Mouse (Mus musculus) liver, embryonic 16.5 days (tissue): ENCODE measurements around the gene Wdr37. TPM values are rescaled to one million over a fixed set of nuclear protein-coding genes. Genes with fewer than 3 reads are reported as not detected.

Experiments used
- ATAC-seq: fragments of 200-750 bp; cut with Nextera tagmentation; 2 replicates; pipeline ENCODE4 v1.8.0; 2017; ENCODE audit warnings: low read depth, mild to moderate bottlenecking, moderate number of reproducible peaks, moderate library complexity
- H3K27ac ChIP-seq: fragments of 300-500 bp; sonication (generic); 2 replicates; pipeline ENCODE4 v1.5.1; 2014; ENCODE audit warnings: mild to moderate bottlenecking, low read length
- H3K27me3 ChIP-seq: fragments of 300-500 bp; sonication (generic); 2 replicates; pipeline ENCODE4 v1.6.1; 2014; ENCODE audit warnings: low read depth, low read length, mixed read lengths; ENCODE audit not compliant: control insufficient read depth, insufficient read depth
- H3K36me3 ChIP-seq: fragments of 300-500 bp; sonication (generic); 2 replicates; pipeline ENCODE4 v1.6.1; 2014; ENCODE audit warnings: mild to moderate bottlenecking; ENCODE audit not compliant: control insufficient read depth, insufficient read depth
- H3K4me1 ChIP-seq: fragments of 300-500 bp; sonication (generic); 2 replicates; pipeline ENCODE4 v1.6.1; 2014; ENCODE audit warnings: low read depth, low read length, mixed read lengths; ENCODE audit not compliant: control insufficient read depth
- H3K4me2 ChIP-seq: fragments of 300-500 bp; sonication (generic); 2 replicates; pipeline ENCODE4 v1.6.1; 2014; ENCODE audit warnings: low read depth, low read length, mixed read lengths
- H3K4me3 ChIP-seq: fragments of 300-500 bp; sonication (generic); 2 replicates; pipeline ENCODE4 v1.5.1; 2014; ENCODE audit warnings: low read depth, mild to moderate bottlenecking, low read length
- H3K9ac ChIP-seq: fragments of 300-500 bp; sonication (generic); 2 replicates; pipeline ENCODE4 v1.6.1; 2014; ENCODE audit warnings: low read depth, low read length
- H3K9me3 ChIP-seq: fragments of 300-500 bp; sonication (generic); replicated peaks from 2 replicates; pipeline ENCODE4 v1.6.1; 2016; ENCODE audit warnings: low read length; ENCODE audit not compliant: control insufficient read depth
- WGBS: fragments of 180-500 bp; shearing (Covaris S2); extraction: QIAGEN DNeasy Blood & Tissue Kit; methylation state at CpG from one replicate; pipeline ENCODE4 v1.1.7; 2014; ENCODE audit not compliant: insufficient replicate concordance; 5-methylcytosine and 5-hydroxymethylcytosine counted together
- polyA plus RNA-seq: library from polyadenylated mRNA; unstranded; fragments of >200 nt; fragmentation: Nextera tagmentation; extraction: Ambion mirVana; gene quantifications from 2 replicates; pipeline ENCODE4 v1.2.1, GENCODE M21; 2015

Gene Wdr37
- polyA plus RNA-seq, 1 experiment from 2014 or later = 6.8 TPM

- H3K4me1 ChIP-seq = peaks cover 15% of the 10 kb centered on the region
- WGBS = under 1% methylated on average over 57 of the region's 57 CpGs
- H3K27me3 ChIP-seq = no peaks in the 10 kb centered on the region
- ATAC-seq = peak; percentile 85
- peak overlapping the region; percentile 83 for H3K4me2 ChIP-seq
- H3K36me3 ChIP-seq = no peaks in the 10 kb centered on the region
- peak overlapping the region; percentile 80 for H3K4me3 ChIP-seq
- H3K9me3 ChIP-seq = no peaks in the 10 kb centered on the region
- peak overlapping the region; percentile 96 for H3K27ac ChIP-seq
- peak overlapping the region; percentile 81 for H3K9ac ChIP-seq
These were observed 997 bp downstream of the Wdr37 start for GRCm38 (mm10) chr13:8870510-8871313.

- Histone ChIP-seq H3K27me3 (no peaks in the 10 kb centered on the region), H3K9me3 (no peaks in the 10 kb centered on the region), H3K36me3 (no peaks in the 10 kb centered on the region), H3K9ac (peak overlapping the region; percentile 81), H3K4me2 (peak overlapping the region; percentile 82), H3K4me3 (peak overlapping the region; percentile 80), H3K4me1 (peaks cover 15% of the 10 kb centered on the region), H3K27ac (peak overlapping the region; percentile 96)
- no peak for ATAC-seq
- WGBS = 4% methylated on average over 9 of the region's 9 CpGs
These were observed 1.6 kb downstream of the Wdr37 start for GRCm38 (mm10) chr13:8870160-8870509.

- H3K9ac ChIP-seq = peak overlapping the region; percentile 81
- H3K4me2 ChIP-seq = peak overlapping the region; percentile 82
- no peaks in the 10 kb centered on the region for H3K9me3 ChIP-seq
- peak overlapping the region; percentile 96 for H3K27ac ChIP-seq
- H3K27me3 ChIP-seq = no peaks in the 10 kb centered on the region
- H3K36me3 ChIP-seq = no peaks in the 10 kb centered on the region
- 44% methylated on average over 5 of the region's 5 CpGs for WGBS
- H3K4me3 ChIP-seq = peak overlapping the region; percentile 80
- no peak for ATAC-seq
- H3K4me1 ChIP-seq = peaks cover 15% of the 10 kb centered on the region
These were observed 2.0 kb downstream of the Wdr37 start for GRCm38 (mm10) chr13:8869578-8870157.

DNA sequence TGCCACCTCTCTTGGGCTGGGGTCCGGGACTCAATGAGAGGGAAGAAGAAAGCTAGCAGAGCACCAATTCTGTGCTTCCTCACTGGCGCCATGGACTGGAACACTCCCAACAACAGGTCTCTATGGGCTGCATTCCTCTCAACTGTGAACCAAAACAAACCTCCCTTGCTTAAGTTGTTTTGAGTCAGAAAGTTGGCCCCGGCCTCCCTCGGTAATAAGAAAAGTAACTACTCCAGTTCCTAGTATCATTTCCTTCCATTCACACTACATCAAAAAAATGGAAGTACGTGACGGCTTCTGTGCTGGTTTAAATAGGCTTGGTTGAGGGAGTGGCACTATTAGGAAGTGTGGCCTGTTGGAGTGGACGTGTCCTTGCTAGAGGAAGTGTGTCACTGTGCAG lies 5.1 kb downstream of the Wdr37 start:
- no peak overlapping the region for H3K27ac ChIP-seq
- H3K9ac ChIP-seq = no peak overlapping the region
- no peak for ATAC-seq
- no peaks in the 10 kb centered on the region for H3K9me3 ChIP-seq
- 75% methylated on average over 7 of the region's 7 CpGs for WGBS
- no peaks in the 10 kb centered on the region for H3K27me3 ChIP-seq
- H3K4me1 ChIP-seq = peaks cover 10% of the 10 kb centered on the region
- H3K36me3 ChIP-seq = no peaks in the 10 kb centered on the region
- no peak overlapping the region for H3K4me2 ChIP-seq
- no peak overlapping the region for H3K4me3 ChIP-seq

DNA sequence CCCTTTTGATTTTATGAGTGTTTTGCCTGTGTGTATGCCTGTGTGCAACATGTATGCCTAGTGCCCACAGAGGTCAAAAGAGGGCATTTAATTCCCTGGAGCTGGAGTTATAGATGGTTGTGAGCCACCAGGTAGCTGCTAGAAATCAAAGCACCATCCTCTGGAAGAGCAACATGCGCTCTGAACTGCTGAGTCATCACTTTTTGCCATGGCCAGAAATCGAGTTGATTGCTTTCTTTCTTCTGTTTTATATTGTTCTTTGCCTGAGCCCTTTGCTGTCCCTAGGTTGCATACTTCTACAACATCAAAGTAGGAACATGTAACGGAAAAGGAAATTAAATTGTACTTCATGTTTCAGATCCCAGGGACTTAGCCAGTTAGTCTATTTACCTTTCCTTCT lies 6.7 kb downstream of the Wdr37 start:
- no peak overlapping the region for H3K9ac ChIP-seq
- H3K9me3 ChIP-seq = no peaks in the 10 kb centered on the region
- no peak overlapping the region for H3K4me2 ChIP-seq
- no peak overlapping the region for H3K27ac ChIP-seq
- H3K4me1 ChIP-seq = peaks cover 7% of the 10 kb centered on the region
- no peaks in the 10 kb centered on the region for H3K36me3 ChIP-seq
- H3K27me3 ChIP-seq = no peaks in the 10 kb centered on the region
- WGBS = 68% methylated on average over 3 of the region's 3 CpGs
- H3K4me3 ChIP-seq = no peak overlapping the region
- no peak for ATAC-seq

DNA sequence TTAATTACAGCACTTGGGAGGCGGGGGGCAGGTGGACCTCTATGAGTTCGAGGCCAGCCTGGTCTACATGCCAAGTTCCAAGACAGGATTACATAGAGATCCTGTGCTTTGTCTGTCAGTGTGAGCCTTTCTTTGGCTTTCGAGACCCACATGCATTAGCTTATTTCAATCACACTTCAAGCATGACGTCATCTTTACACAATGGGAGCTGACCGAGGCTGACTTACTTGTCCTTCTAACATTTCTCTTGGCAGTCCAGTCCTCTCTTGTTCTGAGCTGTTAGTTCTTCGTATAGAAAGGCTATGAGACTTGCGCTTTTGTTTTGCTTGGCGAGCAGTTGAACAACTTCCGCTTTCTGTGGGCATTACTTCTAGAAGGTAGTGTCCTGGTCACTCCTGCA lies 10.8 kb downstream of the Wdr37 start:
- no peaks in the 10 kb centered on the region for H3K4me1 ChIP-seq
- no peak for ATAC-seq
- 0 out of 2 replicates have a peak, but pooled peaks cover 3% of the 10 kb centered on the region for H3K36me3 ChIP-seq
- no peak overlapping the region for H3K27ac ChIP-seq
- H3K9ac ChIP-seq = no peak overlapping the region
- H3K4me3 ChIP-seq = no peak overlapping the region
- 83% methylated on average over 9 of the region's 9 CpGs for WGBS
- no peak overlapping the region for H3K4me2 ChIP-seq
- H3K27me3 ChIP-seq = no peaks in the 10 kb centered on the region
- H3K9me3 ChIP-seq = no peaks in the 10 kb centered on the region

DNA sequence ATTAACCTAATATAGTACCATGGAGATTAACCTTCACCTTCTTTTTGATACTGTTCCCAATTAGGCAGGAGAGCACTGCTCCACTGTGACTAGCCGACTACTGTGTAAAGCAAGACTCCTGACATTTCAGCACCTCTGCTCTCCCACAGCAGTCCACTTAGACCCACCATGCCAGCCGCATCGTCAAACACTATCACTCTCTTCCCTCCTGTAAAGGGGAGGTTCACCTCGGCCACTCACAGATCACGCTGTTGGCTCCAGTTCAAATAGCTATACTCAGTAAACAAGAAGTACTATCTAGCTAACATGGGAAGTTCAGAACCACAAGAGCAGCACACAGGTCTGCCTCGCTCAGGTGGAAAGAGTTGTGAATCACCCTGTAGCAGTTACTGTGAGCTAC lies 13.3 kb downstream of the Wdr37 start:
- 70% methylated on average over 6 of the region's 6 CpGs for WGBS
- H3K4me1 ChIP-seq = no peaks in the 10 kb centered on the region
- no peaks in the 10 kb centered on the region for H3K9me3 ChIP-seq
- peaks cover 9% of the 10 kb centered on the region for H3K36me3 ChIP-seq
- H3K9ac ChIP-seq = no peak overlapping the region
- peak; percentile 78 for ATAC-seq
- H3K27me3 ChIP-seq = no peaks in the 10 kb centered on the region
- no peak overlapping the region for H3K27ac ChIP-seq
- H3K4me3 ChIP-seq = no peak overlapping the region
- H3K4me2 ChIP-seq = no peak overlapping the region

GRCm38 (mm10) chr13:8854769-8855168 lies 16.9 kb downstream of the Wdr37 start:
- Histone ChIP-seq H3K9me3 (no peaks in the 10 kb centered on the region), H3K36me3 (peaks cover 9% of the 10 kb centered on the region), H3K27ac (no peak overlapping the region), H3K9ac (no peak overlapping the region), H3K4me1 (peaks cover 2% of the 10 kb centered on the region; the same call in 1 of the 2 replicates), H3K4me3 (no peak overlapping the region), H3K4me2 (no peak overlapping the region), H3K27me3 (no peaks in the 10 kb centered on the region)
- no peak for ATAC-seq
- 90% methylated on average over 2 of the region's 2 CpGs for WGBS

GRCm38 (mm10) chr13:8853424-8853823 lies 18.3 kb downstream of the Wdr37 start:
- H3K4me1 ChIP-seq = peaks cover 8% of the 10 kb centered on the region; the same call in 1 of the 2 replicates
- ATAC-seq = no peak
- 95% methylated on average over 4 of the region's 4 CpGs for WGBS
- H3K9me3 ChIP-seq = no peaks in the 10 kb centered on the region
- no peak overlapping the region for H3K9ac ChIP-seq
- H3K4me2 ChIP-seq = no peak overlapping the region
- H3K36me3 ChIP-seq = peaks cover 9% of the 10 kb centered on the region
- no peak overlapping the region for H3K27ac ChIP-seq
- no peaks in the 10 kb centered on the region for H3K27me3 ChIP-seq
- H3K4me3 ChIP-seq = no peak overlapping the region
